Mouse (Mus musculus) cerebellum, adult 18-20 months (tissue): ENCODE measurements at regions not wholly inside any gene's neighbourhood (a gene's known extent, or its start where the extent isn't known, plus 50 kb on each side); places are given as distances from the start of the nearest gene placed in this dataset.
A peak's percentile ranks its signal among the peaks of the same experiment; 100 is the strongest.

Experiments
- DNase-seq, 2 experiments: peaks; one replicate each; pipeline ENCODE4 v3.0.0; 2021

- no peak for DNase-seq
Measured at GRCm38 (mm10) chr10:87639339-87639738, 117.7 kb downstream of the Pah start.

- peak in 1 of 2 experiments; percentile 6 for DNase-seq
Measured at GRCm38 (mm10) chr10:87649091-87649490, 127.5 kb downstream of the Pah start.

- no peak for DNase-seq
Measured at GRCm38 (mm10) chr10:87652139-87652740, 130.6 kb downstream of the Pah start.

- DNase-seq: no peak
Measured at GRCm38 (mm10) chr10:87654112-87654511, 132.5 kb downstream of the Pah start.

- no peak for DNase-seq
Measured at GRCm38 (mm10) chr10:87666020-87666718, 144.6 kb downstream of the Pah start.

GRCm38 (mm10) chr10:87666719-87667387, 145.3 kb downstream of the Pah start:
- no peak for DNase-seq

- no peak for DNase-seq
Measured at GRCm38 (mm10) chr10:87667651-87668140, 146.1 kb downstream of the Pah start.

GRCm38 (mm10) chr10:87674740-87675420, 153.3 kb downstream of the Pah start:
- no peak for DNase-seq

GRCm38 (mm10) chr10:87676041-87676672, 154.6 kb downstream of the Pah start:
- no peak for DNase-seq

GRCm38 (mm10) chr10:87678984-87679383, 157.4 kb downstream of the Pah start:
- no peak for DNase-seq

- DNase-seq: no peak
Measured at GRCm38 (mm10) chr10:87686311-87686710, 164.7 kb downstream of the Pah start.

- DNase-seq: no peak
Measured at GRCm38 (mm10) chr10:87686785-87687184, 165.2 kb downstream of the Pah start.

GRCm38 (mm10) chr10:87687844-87688243, 166.2 kb downstream of the Pah start:
- DNase-seq: no peak

- DNase-seq: no peak
Measured at GRCm38 (mm10) chr10:87690831-87691230, 167.2 kb upstream of the Igf1 start.

GRCm38 (mm10) chr10:87696485-87696884, 161.6 kb upstream of the Igf1 start:
- DNase-seq: no peak

GRCm38 (mm10) chr10:87711209-87711608, 146.9 kb upstream of the Igf1 start:
- DNase-seq: no peak

GRCm38 (mm10) chr10:87711798-87712197, 146.3 kb upstream of the Igf1 start:
- no peak for DNase-seq

GRCm38 (mm10) chr10:87715874-87716600, 142.0 kb upstream of the Igf1 start:
- no peak for DNase-seq

GRCm38 (mm10) chr10:87717156-87717555, 140.9 kb upstream of the Igf1 start:
- no peak for DNase-seq

GRCm38 (mm10) chr10:87718491-87718890, 139.6 kb upstream of the Igf1 start:
- no peak for DNase-seq

- no peak for DNase-seq
Measured at GRCm38 (mm10) chr10:87719978-87720377, 138.1 kb upstream of the Igf1 start.

- no peak for DNase-seq
Measured at GRCm38 (mm10) chr10:87722244-87722643, 135.8 kb upstream of the Igf1 start.
